Mouse (Mus musculus): ENCODE results near the gene Lexm. TPM values are rescaled to one million over a fixed set of nuclear protein-coding genes. Genes with fewer than 3 reads are reported as not detected.

Gene Lexm
- polyA plus RNA-seq, 1 experiment: not detected

DNA sequence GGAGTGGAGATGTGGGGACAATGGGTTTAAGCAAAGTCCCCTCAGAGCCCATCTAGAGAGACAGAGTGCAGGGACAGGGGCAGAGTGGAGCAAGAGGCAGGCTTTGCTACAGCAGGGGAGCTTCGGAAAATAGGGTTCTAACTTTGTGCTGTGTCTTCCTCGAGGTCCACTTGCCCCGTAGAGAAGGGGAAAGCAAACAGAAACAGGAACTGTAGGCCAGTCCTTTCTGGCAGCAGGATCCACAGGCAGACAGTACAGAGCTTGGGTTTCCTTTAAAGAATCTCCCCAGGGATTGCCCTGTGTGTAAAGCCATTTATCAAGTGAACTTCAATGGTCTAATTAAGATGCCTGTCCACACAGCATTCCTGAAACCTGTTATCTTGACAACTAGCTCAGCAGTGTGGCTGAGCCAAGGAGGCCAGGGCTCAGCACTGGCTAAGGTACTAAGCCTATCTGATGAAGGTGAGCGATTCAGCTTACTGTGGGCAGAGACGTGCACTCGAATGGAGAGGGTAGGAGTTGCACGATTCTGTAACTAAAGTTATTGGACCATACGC lies 71.1 kb downstream of the Lexm start:
- no peak for DNase-seq
- no peak overlapping the region for H3K4me3 ChIP-seq (ENCODE audit: control insufficient read depth, insufficient read depth, low read length)
- H3K27me3 ChIP-seq (ENCODE audit: control insufficient read depth, insufficient read depth, low read length): no peaks in the 10 kb centered on the region
- TF ChIP-seq POLR2A (IDR thresholded peaks at IDR 0.05; ENCODE audit: control insufficient read depth, extremely low read depth, insufficient read depth, low read length, poor library complexity) (no peak), CTCF (IDR thresholded peaks at IDR 0.05; ENCODE audit: borderline replicate concordance, control insufficient read depth, extremely low read depth, insufficient read depth, low read length, poor library complexity) (no peak)
- H3K4me1 ChIP-seq (replicated peaks; ENCODE audit: control insufficient read depth, insufficient read depth, low read length): no peaks in the 10 kb centered on the region
- H3K36me3 ChIP-seq (ENCODE audit: control insufficient read depth, insufficient read depth, low read length): no peaks in the 10 kb centered on the region
- no peak overlapping the region for H3K27ac ChIP-seq (ENCODE audit: control insufficient read depth, insufficient read depth, low read length)
- 74% methylated on average over 8 of the region's 8 CpGs for WGBS

DNA sequence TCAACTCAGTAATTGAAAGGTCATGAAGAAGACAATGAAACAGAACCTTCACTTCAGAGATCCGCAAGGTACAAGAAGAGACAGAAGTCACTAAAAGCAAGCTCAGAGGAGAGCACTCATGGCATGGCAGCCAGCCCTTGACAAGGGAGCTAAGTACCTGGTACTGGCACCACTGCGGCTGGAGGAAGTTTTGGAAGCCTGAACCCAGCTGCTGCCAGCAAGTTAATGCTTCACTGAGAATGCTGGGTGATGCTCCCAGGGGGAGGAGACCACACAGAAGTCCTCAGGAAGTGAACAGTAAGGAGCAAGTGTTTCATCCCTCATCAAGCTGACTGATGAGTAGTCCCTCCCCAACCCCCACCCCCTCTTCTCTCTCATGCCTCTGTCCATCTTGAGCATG lies 74.8 kb downstream of the Lexm start:
- Histone ChIP-seq H3K4me1 (replicated peaks; ENCODE audit: control insufficient read depth, insufficient read depth, low read length) (no peaks in the 10 kb centered on the region), H3K36me3 (ENCODE audit: control insufficient read depth, insufficient read depth, low read length) (no peaks in the 10 kb centered on the region), H3K4me3 (ENCODE audit: control insufficient read depth, insufficient read depth, low read length) (no peak overlapping the region), H3K27ac (ENCODE audit: control insufficient read depth, insufficient read depth, low read length) (no peak overlapping the region), H3K27me3 (ENCODE audit: control insufficient read depth, insufficient read depth, low read length) (no peaks in the 10 kb centered on the region)
- TF ChIP-seq CTCF (IDR thresholded peaks at IDR 0.05; ENCODE audit: borderline replicate concordance, control insufficient read depth, extremely low read depth, insufficient read depth, low read length, poor library complexity) (no peak), POLR2A (IDR thresholded peaks at IDR 0.05; ENCODE audit: control insufficient read depth, extremely low read depth, insufficient read depth, low read length, poor library complexity) (no peak)
- 92% methylated on average over 2 of the region's 2 CpGs for WGBS
- no peak for DNase-seq

DNA sequence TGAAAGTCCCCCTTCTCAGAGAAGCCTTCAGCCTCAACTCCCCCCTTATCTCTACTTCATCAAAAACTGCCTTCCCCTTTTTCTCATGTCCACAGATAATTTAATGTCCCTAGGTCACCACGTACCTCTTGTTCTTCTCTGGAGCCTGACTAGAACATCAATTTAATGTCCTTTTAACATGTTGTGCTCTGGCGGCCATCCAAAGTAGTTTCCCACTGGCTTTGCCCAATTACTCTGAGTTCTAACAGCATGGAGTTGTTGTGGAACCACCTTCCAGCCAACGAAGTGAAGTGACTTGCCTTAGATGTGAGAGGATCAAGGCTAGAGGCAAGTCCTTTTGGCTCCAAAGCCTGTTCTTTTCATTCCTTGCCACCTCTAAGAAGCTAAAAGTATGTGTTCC lies 75.5 kb downstream of the Lexm start:
- H3K4me3 ChIP-seq (ENCODE audit: control insufficient read depth, insufficient read depth, low read length): no peak overlapping the region
- no peaks in the 10 kb centered on the region for H3K27me3 ChIP-seq (ENCODE audit: control insufficient read depth, insufficient read depth, low read length)
- H3K36me3 ChIP-seq (ENCODE audit: control insufficient read depth, insufficient read depth, low read length): no peaks in the 10 kb centered on the region
- no peak for DNase-seq
- TF ChIP-seq POLR2A (IDR thresholded peaks at IDR 0.05; ENCODE audit: control insufficient read depth, extremely low read depth, insufficient read depth, low read length, poor library complexity) (no peak), CTCF (IDR thresholded peaks at IDR 0.05; ENCODE audit: borderline replicate concordance, control insufficient read depth, extremely low read depth, insufficient read depth, low read length, poor library complexity) (no peak)
- H3K4me1 ChIP-seq (replicated peaks; ENCODE audit: control insufficient read depth, insufficient read depth, low read length): no peaks in the 10 kb centered on the region
- WGBS: 59% methylated on average over 3 of the region's 3 CpGs
- H3K27ac ChIP-seq (ENCODE audit: control insufficient read depth, insufficient read depth, low read length): no peak overlapping the region

Other genes starting within 250 kb of the Lexm start
- 1.1 and 1.7 TPM in 2 replicates for gene Pcsk9, start 152.9 kb downstream of the Lexm start, polyA plus RNA-seq (2012; rRNA removed)
- gene Bsnd, start 125.0 kb downstream of the Lexm start, polyA plus RNA-seq (2012; rRNA removed): 0.10 and 0.28 TPM in 2 replicates
- gene Dhcr24, start 56.2 kb downstream of the Lexm start, polyA plus RNA-seq (2012; rRNA removed): 80.0 and 106 TPM in 2 replicates
- gene Ttc22, start 5.2 kb upstream of the Lexm start, polyA plus RNA-seq (2012; rRNA removed): 1.4 and 1.7 TPM in 2 replicates
- 16.3 and 17.3 TPM in 2 replicates for gene Pars2, start 33.8 kb upstream of the Lexm start, polyA plus RNA-seq (2012; rRNA removed)
- 72.0 and 87.8 TPM in 2 replicates for gene Ttc4, start 61.7 kb upstream of the Lexm start, polyA plus RNA-seq (2012; rRNA removed)
- 0.22 and 0.27 TPM in 2 replicates for gene Mroh7, start 113.7 kb upstream of the Lexm start, polyA plus RNA-seq (2012; rRNA removed)
- gene Fam151a, start 116.6 kb upstream of the Lexm start, polyA plus RNA-seq (2012; rRNA removed): 0.52 and 1.2 TPM in 2 replicates
- 6.4 and 10.0 TPM in 2 replicates for gene Acot11, start 187.8 kb upstream of the Lexm start, polyA plus RNA-seq (2012; rRNA removed)